8 mouse cellular contexts compared by ENCODE assay signal in genomic region chr2:110017616-110018505, GRCm38 (mm10). TPM values are rescaled to one million over a fixed set of nuclear protein-coding genes. Genes with fewer than 3 reads are reported as not detected.
A peak's percentile ranks its signal among the peaks of the same experiment; 100 is the strongest.
DNase-seq lines count a peak whose midpoint lies in the region; ATAC-seq lines count a peak whose summit lies in the region.

Gene Ccdc34 (plus strand): TSS chr2:110017817.

- H3K27ac ChIP-seq in hindbrain, embryonic 12.5 days: peak within 1 kb of the TSS; percentile 87

- peak; percentile 97 for DNase-seq in MN1 (ENCODE audit: low spot score)
- DNase-seq in cerebellum, adult 9-10 months: peak; percentile 87
- peak; percentile 80 to 92 for DNase-seq in frontal cortex, adult 2 months (ENCODE audit: extremely low spot score in 1 of 2, low spot score in 1 of 2)
- DNase-seq in layer of hippocampus, postnatal 14 days (ENCODE audit: low spot score in 2 of 2): peak; percentile 89 to 94
- DNase-seq in lung, postnatal 14 days: peak; percentile 91
- peak; percentile 84 for DNase-seq in retina, adult 2 months (ENCODE audit: low read depth, low spot score)
- DNase-seq in thymus, postnatal 36 days: peak; percentile 86 to 89

- peaks cover 11% of the 10 kb centered on the region for H3K36me3 ChIP-seq in hindbrain, embryonic 12.5 days

- H3K27me3 ChIP-seq in hindbrain, embryonic 12.5 days: no peaks in the 10 kb centered on the region

- H3K9ac ChIP-seq in hindbrain, embryonic 12.5 days: peak within 1 kb of the TSS; percentile 85

- no peaks in the 10 kb centered on the region for H3K9me3 ChIP-seq in hindbrain, embryonic 12.5 days (replicated peaks)

- H3K4me2 ChIP-seq in hindbrain, embryonic 12.5 days (replicated peaks): peak within 1 kb of the TSS; percentile 74

- WGBS in hindbrain, embryonic 12.5 days: under 1% methylated on average over 55 of the region's 55 CpGs

- H3K4me3 ChIP-seq in hindbrain, embryonic 12.5 days: peak within 1 kb of the TSS; percentile 65

- peaks cover 28% of the 10 kb centered on the region for H3K4me1 ChIP-seq in hindbrain, embryonic 12.5 days

- ATAC-seq in hindbrain, embryonic 12.5 days (ENCODE audit: low FRiP score): peak; percentile 100

RNA-seq across cellular contexts. Expression of gene Ccdc34, which starts in this region (rescaled TPM):
- polyA plus RNA-seq in frontal cortex, adult 2 months (2012; rRNA removed): 12.1 and 12.6 TPM in 2 replicates
- 47.5 and 51.8 TPM in 2 replicates for polyA plus RNA-seq in hindbrain, embryonic 12.5 days (2016; fragmentation: Nextera tagmentation; extraction: Ambion mirVana)
- total RNA-seq in layer of hippocampus, postnatal 14 days (2021): 10 to 100 TPM; 22.4 to 24.7 TPM

Comparison
In these comparisons a context has a peak if more than half of its experiments do, and no peak if none do; other contexts are left out.
1. Peak in every context shown above with its lines: DNase-seq, ATAC-seq, H3K4me3 ChIP-seq and H3K27ac ChIP-seq.